Mouse (Mus musculus) C2C12 (cell line): ENCODE results near the gene Antxrl.

Source experiments
- CEBPB ChIP-seq: IDR thresholded peaks from one replicate; pipeline ENCODE4 v1.6.1; 2011; ENCODE audit warnings: low read depth, mild to moderate bottlenecking, control low read depth, moderate library complexity
- CTCF ChIP-seq: IDR thresholded peaks from one replicate; pipeline ENCODE4 v1.5.1; 2011; ENCODE audit not compliant: control insufficient read depth, insufficient read depth, insufficient read length
- MAX ChIP-seq: IDR thresholded peaks from one replicate; pipeline ENCODE4 v1.6.1; 2011; ENCODE audit warnings: mild to moderate bottlenecking, control low read depth

DNA sequence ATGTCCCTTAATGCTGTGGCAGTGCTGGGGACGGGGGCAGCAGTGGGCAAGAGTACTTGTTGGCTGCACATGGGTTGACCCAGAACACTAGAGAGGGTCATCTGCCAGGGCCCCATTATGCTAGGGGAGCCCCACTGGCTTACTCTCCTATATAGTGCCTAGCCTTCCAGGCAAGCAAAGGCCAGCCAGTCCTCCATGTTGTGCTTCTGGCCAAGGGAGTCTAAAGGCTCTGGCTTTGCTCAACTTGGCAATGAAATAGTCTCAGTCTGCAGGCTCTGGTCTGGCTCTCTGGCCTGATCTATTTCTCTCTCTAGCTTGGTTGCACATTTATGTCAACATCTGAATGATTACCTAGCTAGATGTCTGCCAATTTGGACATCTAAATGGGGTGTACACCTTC is 40.3 kb downstream of the Antxrl start:
- TF ChIP-seq CEBPB (no peak), MAX (no peak), CTCF (no peak)
